Mouse (Mus musculus) C2C12 (cell line): Measurements from ENCODE around the gene Fkbp5.

Experiments
- CTCF ChIP-seq: IDR thresholded peaks from one replicate; pipeline ENCODE4 v1.5.1; 2011; ENCODE audit not compliant: control insufficient read depth, insufficient read depth, insufficient read length
- MAX ChIP-seq: IDR thresholded peaks from one replicate; pipeline ENCODE4 v1.6.1; 2011; ENCODE audit warnings: mild to moderate bottlenecking, control low read depth
- MYOG ChIP-seq: IDR thresholded peaks from one replicate; pipeline ENCODE4 v1.6.1; 2011; ENCODE audit not compliant: control insufficient read depth, insufficient read length; ENCODE audit errors: extremely low read depth

- TF ChIP-seq CTCF (no peak), MAX (no peak), MYOG (no peak)
Observed at GRCm38 (mm10) chr17:28524831-28525430, 7.6 kb upstream of the Fkbp5 start.
